Mouse (Mus musculus): ENCODE measurements at regions not wholly inside any gene's neighbourhood (a gene's known extent, or its start where the extent isn't known, plus 50 kb on each side); places are given as distances from the start of the nearest gene placed in this dataset.

DNA sequence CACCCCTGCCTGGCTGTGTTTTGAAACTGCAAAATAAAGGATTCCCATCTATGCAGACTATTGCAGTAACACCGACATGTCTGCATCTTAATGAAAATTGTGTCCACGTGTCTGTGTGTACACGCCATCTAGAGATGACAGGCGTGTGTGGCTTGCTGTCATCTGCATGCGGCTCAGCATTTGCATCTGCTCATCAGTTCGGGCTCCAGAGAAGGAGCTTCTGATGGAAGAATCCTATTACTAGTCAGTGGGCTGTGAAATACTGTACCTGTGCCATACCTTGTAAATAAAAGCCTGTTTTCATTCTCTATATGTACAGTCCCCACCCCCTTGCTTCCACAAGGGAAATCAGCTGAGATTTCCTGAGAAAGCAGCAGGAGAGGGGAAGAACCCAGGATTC lies 92.7 kb upstream of the Kirrel3 start:
- DNase-seq = no peak

DNA sequence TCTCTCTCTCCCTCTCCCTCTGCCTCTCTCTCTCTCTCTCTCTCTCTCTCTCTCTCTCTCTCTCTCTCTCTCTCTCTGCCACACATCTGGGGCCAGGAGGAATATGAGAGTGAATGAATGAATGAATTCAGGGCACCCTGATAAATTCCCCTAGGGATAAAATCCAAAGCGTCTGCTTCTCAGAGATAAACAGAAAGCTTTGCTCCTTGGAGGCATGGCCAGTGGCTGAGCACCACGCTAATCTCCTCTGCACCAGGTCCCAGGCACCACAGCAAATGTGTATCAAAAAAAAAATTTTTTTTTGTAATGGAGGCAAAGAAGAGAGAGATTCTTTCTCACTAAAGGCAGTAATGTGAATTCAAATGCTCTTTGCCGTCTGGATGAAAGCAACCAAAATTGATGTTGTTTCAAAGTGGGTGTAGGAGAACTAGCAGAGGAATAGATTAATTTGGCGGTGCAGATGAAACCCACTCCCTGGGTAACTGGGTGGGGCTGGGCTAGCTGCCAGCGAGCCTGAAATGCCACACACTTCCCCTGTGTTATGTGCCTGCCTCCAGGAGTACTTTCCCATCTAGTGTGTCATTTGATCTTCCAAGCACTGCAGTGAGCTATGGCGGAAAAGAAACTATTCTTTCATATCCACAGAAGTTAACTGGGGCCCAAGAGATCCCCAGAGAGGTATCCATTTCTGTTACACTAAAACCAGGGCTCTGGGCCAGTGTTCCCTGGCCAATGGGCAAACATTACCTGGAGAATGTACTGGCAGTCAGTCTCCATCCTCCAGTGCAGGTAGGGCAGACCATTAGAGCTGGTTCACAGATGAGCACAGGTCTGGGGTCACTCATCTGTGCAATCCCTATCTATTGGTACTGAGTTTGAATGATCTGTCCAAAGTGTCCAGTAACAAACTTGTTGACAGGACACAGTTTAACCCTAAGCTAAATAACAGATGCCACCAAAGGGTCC lies 89.6 kb upstream of the Kirrel3 start:
- H3K27me3 ChIP-seq (replicated peaks; ENCODE audit: control insufficient read depth, insufficient read depth, low read length) = no peaks in the 10 kb centered on the region; the same call in 1 of the 2 replicates
- H3K36me3 ChIP-seq (ENCODE audit: control insufficient read depth, insufficient read depth, low read length) = no peaks in the 10 kb centered on the region
- H3K27ac ChIP-seq (ENCODE audit: insufficient read depth, low read depth, low read length) = no peak overlapping the region
- no peak for DNase-seq
- whole genome bisulfite sequencing = 36% methylated on average over 6 of the region's 6 CpGs
- no peak overlapping the region for H3K4me3 ChIP-seq (ENCODE audit: insufficient read depth, low read depth, low read length)
- H3K4me1 ChIP-seq (ENCODE audit: control insufficient read depth, insufficient read depth, low read length) = no peaks in the 10 kb centered on the region
- TF ChIP-seq CTCF (conservative IDR thresholded peaks at IDR 0.05; ENCODE audit: insufficient read depth, insufficient read length, low read depth, low read length) (no peak), POLR2A (IDR thresholded peaks at IDR 0.05; ENCODE audit: low read depth, low read length) (no peak)

More for the DNA sequence above, 92.7 kb upstream of the Kirrel3 start:
- TF ChIP-seq POLR2A (IDR thresholded peaks at IDR 0.05; ENCODE audit: low read depth, low read length) (no peak), CTCF (conservative IDR thresholded peaks at IDR 0.05; ENCODE audit: insufficient read depth, insufficient read length, low read depth, low read length) (no peak)
- Histone ChIP-seq H3K4me1 (ENCODE audit: control insufficient read depth, insufficient read depth, low read length) (no peaks in the 10 kb centered on the region), H3K27me3 (replicated peaks; ENCODE audit: control insufficient read depth, insufficient read depth, low read length) (no peaks in the 10 kb centered on the region; the same call in 1 of the 2 replicates), H3K4me3 (ENCODE audit: insufficient read depth, low read depth, low read length) (no peak overlapping the region), H3K36me3 (ENCODE audit: control insufficient read depth, insufficient read depth, low read length) (no peaks in the 10 kb centered on the region), H3K27ac (ENCODE audit: insufficient read depth, low read depth, low read length) (no peak overlapping the region)
- 82% methylated on average over 6 of the region's 6 CpGs for WGBS

DNA sequence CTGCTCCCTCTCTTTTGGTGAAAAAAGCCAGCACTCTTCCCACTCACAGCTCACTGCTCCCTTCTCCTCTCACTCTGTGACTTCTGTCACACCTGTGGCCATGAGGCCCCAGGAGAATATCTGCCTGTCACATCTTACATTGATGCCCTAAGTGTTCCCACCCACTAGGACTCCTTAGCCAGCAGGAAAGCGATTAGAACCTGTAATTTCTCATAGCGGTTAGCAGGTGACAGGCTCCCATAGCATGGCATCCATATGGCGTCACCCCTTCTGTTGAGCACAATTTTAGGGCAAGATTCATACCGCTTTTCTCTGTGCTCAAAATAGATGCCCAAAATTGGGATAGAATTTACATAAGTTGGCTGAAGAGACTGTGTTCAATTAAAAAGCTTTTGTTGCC lies 74.0 kb upstream of the Kirrel3 start:
- no peaks in the 10 kb centered on the region for H3K4me1 ChIP-seq (ENCODE audit: control insufficient read depth, insufficient read depth, low read length)
- no peak for TF ChIP-seq CTCF (conservative IDR thresholded peaks at IDR 0.05; ENCODE audit: insufficient read depth, insufficient read length, low read depth, low read length)
- TF ChIP-seq POLR2A (IDR thresholded peaks at IDR 0.05; ENCODE audit: low read depth, low read length) = no peak
- no peaks in the 10 kb centered on the region for H3K27me3 ChIP-seq (replicated peaks; ENCODE audit: control insufficient read depth, insufficient read depth, low read length)
- DNase-seq = no peak
- H3K36me3 ChIP-seq (ENCODE audit: control insufficient read depth, insufficient read depth, low read length) = no peaks in the 10 kb centered on the region
- H3K4me3 ChIP-seq (ENCODE audit: insufficient read depth, low read depth, low read length) = no peak overlapping the region
- WGBS = 90% methylated on average over 4 of the region's 4 CpGs
- H3K27ac ChIP-seq (ENCODE audit: insufficient read depth, low read depth, low read length) = no peak overlapping the region

DNA sequence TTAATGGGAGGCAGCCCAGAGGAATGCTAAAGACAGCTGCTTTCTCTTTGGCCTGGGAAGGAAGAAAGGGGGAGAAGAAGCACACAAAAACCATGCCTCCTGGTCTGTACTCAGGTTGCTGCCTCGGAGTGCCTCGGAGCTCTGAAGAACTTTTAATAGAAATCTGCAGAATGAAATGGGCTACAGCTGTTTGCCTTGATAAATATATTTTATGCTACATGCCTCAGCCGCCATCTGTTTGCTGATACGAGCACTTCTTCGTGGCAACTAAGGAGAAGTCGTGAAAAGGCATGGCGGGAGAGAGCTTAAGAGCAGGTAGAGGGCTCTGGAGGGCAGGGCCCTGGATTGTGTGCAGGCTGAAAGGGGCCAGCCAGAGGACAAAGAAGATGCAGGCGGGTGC lies 69.5 kb upstream of the Kirrel3 start:
- H3K36me3 ChIP-seq (ENCODE audit: control insufficient read depth, insufficient read depth, low read length) = no peaks in the 10 kb centered on the region
- H3K27me3 ChIP-seq (replicated peaks; ENCODE audit: control insufficient read depth, insufficient read depth, low read length) = no peaks in the 10 kb centered on the region
- H3K4me3 ChIP-seq (ENCODE audit: insufficient read depth, low read depth, low read length) = no peak overlapping the region
- WGBS = 87% methylated on average over 8 of the region's 8 CpGs
- no peak overlapping the region for H3K27ac ChIP-seq (ENCODE audit: insufficient read depth, low read depth, low read length)
- no peak for DNase-seq
- TF ChIP-seq POLR2A (IDR thresholded peaks at IDR 0.05; ENCODE audit: low read depth, low read length) = no peak
- TF ChIP-seq CTCF (conservative IDR thresholded peaks at IDR 0.05; ENCODE audit: insufficient read depth, insufficient read length, low read depth, low read length) = no peak
- H3K4me1 ChIP-seq (ENCODE audit: control insufficient read depth, insufficient read depth, low read length) = no peaks in the 10 kb centered on the region

DNA sequence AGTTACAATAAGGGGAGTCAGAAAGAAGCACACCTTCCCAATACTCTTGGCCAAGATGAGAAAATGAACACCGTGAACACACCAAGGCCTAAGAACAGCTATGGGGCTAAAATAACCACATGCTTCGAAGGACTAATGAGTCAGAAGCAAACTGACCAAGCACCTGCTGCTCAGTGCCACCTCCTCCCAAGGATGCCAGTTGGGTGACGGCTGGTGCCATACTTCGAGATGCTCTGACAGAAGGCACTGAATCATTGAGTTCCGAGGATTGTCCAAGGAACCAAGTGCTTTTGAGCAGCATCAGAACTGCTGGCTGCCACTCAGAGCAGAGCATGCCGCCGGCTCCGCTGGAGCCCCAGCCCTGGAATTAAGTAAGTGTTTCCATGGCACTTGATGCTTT lies 67.6 kb upstream of the Kirrel3 start:
- DNase-seq = no peak
- no peak overlapping the region for H3K4me3 ChIP-seq (ENCODE audit: insufficient read depth, low read depth, low read length)
- WGBS = 88% methylated on average over 8 of the region's 8 CpGs

DNA sequence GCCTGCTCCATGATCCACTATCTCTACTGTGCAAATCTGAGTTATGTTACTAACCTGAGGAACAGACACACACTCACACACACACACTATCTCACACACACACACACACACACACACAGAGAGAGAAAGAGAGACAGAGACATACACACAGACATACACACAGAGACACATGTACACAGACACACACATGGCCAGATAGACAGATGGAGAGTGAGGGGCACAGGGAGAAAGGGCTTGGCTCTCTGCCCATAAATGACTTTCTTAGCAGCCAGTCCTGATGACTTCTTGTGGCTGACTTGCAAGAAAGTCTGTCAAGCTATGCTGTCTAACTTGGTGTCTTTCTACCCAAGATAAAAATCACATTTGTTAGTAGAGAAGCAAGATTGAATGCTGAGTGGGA lies 63.7 kb upstream of the Kirrel3 start:
- Histone ChIP-seq H3K27ac (ENCODE audit: insufficient read depth, low read depth, low read length) (no peak overlapping the region), H3K4me1 (ENCODE audit: control insufficient read depth, insufficient read depth, low read length) (no peaks in the 10 kb centered on the region), H3K4me3 (ENCODE audit: insufficient read depth, low read depth, low read length) (no peak overlapping the region), H3K36me3 (ENCODE audit: control insufficient read depth, insufficient read depth, low read length) (no peaks in the 10 kb centered on the region), H3K27me3 (replicated peaks; ENCODE audit: control insufficient read depth, insufficient read depth, low read length) (no peaks in the 10 kb centered on the region)
- TF ChIP-seq CTCF (conservative IDR thresholded peaks at IDR 0.05; ENCODE audit: insufficient read depth, insufficient read length, low read depth, low read length) (no peak), POLR2A (IDR thresholded peaks at IDR 0.05; ENCODE audit: low read depth, low read length) (no peak)
- DNase-seq = no peak

More for the DNA sequence above, 67.6 kb upstream of the Kirrel3 start:
- TF ChIP-seq CTCF (conservative IDR thresholded peaks at IDR 0.05; ENCODE audit: insufficient read depth, insufficient read length, low read depth, low read length) = no peak
- no peak for TF ChIP-seq POLR2A (IDR thresholded peaks at IDR 0.05; ENCODE audit: low read depth, low read length)
- no peaks in the 10 kb centered on the region for H3K4me1 ChIP-seq (ENCODE audit: control insufficient read depth, insufficient read depth, low read length)
- no peaks in the 10 kb centered on the region for H3K27me3 ChIP-seq (replicated peaks; ENCODE audit: control insufficient read depth, insufficient read depth, low read length)
- H3K27ac ChIP-seq (ENCODE audit: insufficient read depth, low read depth, low read length) = no peak overlapping the region
- no peaks in the 10 kb centered on the region for H3K36me3 ChIP-seq (ENCODE audit: control insufficient read depth, insufficient read depth, low read length)

DNA sequence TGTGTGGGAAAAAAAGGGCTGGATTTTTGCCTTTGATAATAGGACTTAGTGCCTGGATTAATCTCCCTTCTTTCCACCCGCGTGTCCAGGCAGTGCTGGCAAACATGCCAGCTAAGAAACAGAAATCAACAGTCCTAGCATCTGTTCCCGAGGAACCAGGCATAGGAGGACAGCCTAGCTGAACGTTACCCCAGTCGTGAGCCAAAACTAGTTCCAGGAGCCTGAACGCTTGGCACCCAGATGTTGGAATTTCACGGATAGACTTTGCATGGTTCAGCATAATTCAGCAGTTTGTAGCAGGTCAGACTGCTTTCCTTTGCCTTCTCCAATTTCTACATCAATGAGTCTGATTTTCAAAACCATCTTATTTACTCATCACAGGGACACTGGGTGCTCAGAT lies 62.6 kb upstream of the Kirrel3 start:
- 54% methylated on average over 7 of the region's 7 CpGs for WGBS
- H3K27ac ChIP-seq (ENCODE audit: insufficient read depth, low read depth, low read length) = no peak overlapping the region

More for the DNA sequence above, 62.6 kb upstream of the Kirrel3 start:
- H3K4me3 ChIP-seq (ENCODE audit: insufficient read depth, low read depth, low read length) = no peak overlapping the region
- TF ChIP-seq POLR2A (IDR thresholded peaks at IDR 0.05; ENCODE audit: low read depth, low read length) = no peak
- TF ChIP-seq CTCF (conservative IDR thresholded peaks at IDR 0.05; ENCODE audit: insufficient read depth, insufficient read length, low read depth, low read length) = no peak
- H3K36me3 ChIP-seq (ENCODE audit: control insufficient read depth, insufficient read depth, low read length) = no peaks in the 10 kb centered on the region
- H3K4me1 ChIP-seq (ENCODE audit: control insufficient read depth, insufficient read depth, low read length) = no peaks in the 10 kb centered on the region
- DNase-seq = no peak
- H3K27me3 ChIP-seq (replicated peaks; ENCODE audit: control insufficient read depth, insufficient read depth, low read length) = no peaks in the 10 kb centered on the region
